24 mouse cellular contexts compared by ENCODE assay signal in genomic region chr11:45155782-45156181, GRCm38 (mm10).
DNase-seq lines count a peak whose midpoint lies in the region; ATAC-seq and TF ChIP-seq lines count a peak whose summit lies in the region.
"Had no signal": no experiment of that assay in that cellular context is flagged by ENCODE, and none has a peak within 500 bp of the region (broad histone marks: within the 10 kb centered on the region; RNA-seq: fewer than 3 reads in every experiment).

No protein-coding gene starts in this region.

- no peak for ATAC-seq in liver, embryonic 12.5 days
- ATAC-seq: forebrain, embryonic 13.5 days; forebrain, embryonic 16.5 days had no signal

- no peaks in the 10 kb centered on the region for H3K79me2 ChIP-seq in liver, adult 2 months (ENCODE audit: control insufficient read depth, insufficient read depth, low read length)

- no peaks in the 10 kb centered on the region for H3K27me3 ChIP-seq in liver, adult 2 months (ENCODE audit: control insufficient read depth, insufficient read depth, low read length)
- H3K27me3 ChIP-seq in liver, embryonic 12.5 days (replicated peaks): no peaks in the 10 kb centered on the region
- H3K27me3 ChIP-seq: forebrain, embryonic 13.5 days; hindbrain, embryonic 12.5 days; hindbrain, embryonic 15.5 days had no signal

- H3K27ac ChIP-seq in liver, adult 2 months (replicated peaks; ENCODE audit: insufficient read depth, low read depth, low read length): no peak overlapping the region
- no peak overlapping the region for H3K27ac ChIP-seq in liver, embryonic 12.5 days
- H3K27ac ChIP-seq: forebrain, embryonic 10.5 days; forebrain, embryonic 13.5 days; heart, adult 2 months; heart, embryonic 10.5 days; hindbrain, embryonic 15.5 days had no signal

- WGBS in liver, adult 2 months: 58% methylated on average over 1 of the region's 1 CpGs
- 37% methylated on average over 1 of the region's 1 CpGs for WGBS in liver, embryonic 12.5 days (ENCODE audit: insufficient replicate concordance)

- no peak for TF ChIP-seq POLR2A in liver, adult 2 months (IDR thresholded peaks at IDR 0.05; ENCODE audit: extremely low read depth, insufficient read depth, low read length)

- H3K4me3 ChIP-seq in liver, adult 2 months (ENCODE audit: insufficient read depth, low read depth, low read length): no peak overlapping the region
- no peak overlapping the region for H3K4me3 ChIP-seq in liver, embryonic 12.5 days
- H3K4me3 ChIP-seq: forebrain, embryonic 10.5 days; forebrain, embryonic 13.5 days; heart, adult 2 months; heart, embryonic 10.5 days; hindbrain, embryonic 12.5 days; hindbrain, embryonic 15.5 days had no signal

- H3K4me2 ChIP-seq in liver, embryonic 12.5 days: no peak overlapping the region
- H3K4me2 ChIP-seq: forebrain, embryonic 13.5 days; hindbrain, embryonic 12.5 days; hindbrain, embryonic 15.5 days had no signal

- H3K4me1 ChIP-seq in liver, adult 2 months (ENCODE audit: control insufficient read depth, insufficient read depth, low read length): no peaks in the 10 kb centered on the region; the same call in 1 of the 2 replicates
- no peaks in the 10 kb centered on the region for H3K4me1 ChIP-seq in liver, embryonic 12.5 days
- H3K4me1 ChIP-seq: forebrain, embryonic 10.5 days; heart, embryonic 10.5 days had no signal

- DNase-seq in liver, adult 2 months (ENCODE audit: extremely low read depth, low read depth, low spot score): peak; percentile 24
- peak; percentile 23 to 32 for DNase-seq in spleen, adult 18-20 months
- DNase-seq in spleen, adult 12 weeks (ENCODE audit: low spot score): no peak
- peak; percentile 8 for DNase-seq in spleen, postnatal 14 days (ENCODE audit: low spot score in 2 of 2)
- DNase-seq in thymus, postnatal 4 days: no peak
- DNase-seq in embryo, embryonic 9.5 days (ENCODE audit: extremely low spot score): no peak
- DNase-seq in layer of hippocampus, adult 9-10 months (ENCODE audit: low spot score): no peak
- DNase-seq: adrenal gland, adult 2 months; adrenal gland, postnatal 14 days; cerebellum, adult 11-12 months; cerebellum, adult 8-10 months; cerebellum, postnatal 10 days; cerebellum, postnatal 36 days; embryo, embryonic 11 days; gastrocnemius, postnatal 10 days; gastrocnemius, postnatal 36 days; heart, adult 2 months had no signal

- no peaks in the 10 kb centered on the region for H3K9me3 ChIP-seq in liver, embryonic 12.5 days (replicated peaks)
- H3K9me3 ChIP-seq: forebrain, embryonic 10.5 days; forebrain, embryonic 13.5 days; heart, embryonic 10.5 days; hindbrain, embryonic 12.5 days; hindbrain, embryonic 15.5 days had no signal

- no peaks in the 10 kb centered on the region for H3K36me3 ChIP-seq in liver, adult 2 months (ENCODE audit: control insufficient read depth, insufficient read depth, low read length)
- no peaks in the 10 kb centered on the region for H3K36me3 ChIP-seq in liver, embryonic 12.5 days
- H3K36me3 ChIP-seq: forebrain, embryonic 10.5 days; heart, embryonic 10.5 days; hindbrain, embryonic 12.5 days; hindbrain, embryonic 15.5 days had no signal

- no peak overlapping the region for H3K9ac ChIP-seq in liver, adult 2 months (ENCODE audit: low read depth, low read length)
- no peak overlapping the region for H3K9ac ChIP-seq in liver, embryonic 12.5 days
- H3K9ac ChIP-seq: forebrain, embryonic 13.5 days; hindbrain, embryonic 12.5 days; hindbrain, embryonic 15.5 days had no signal

- no peak for TF ChIP-seq CTCF in liver, adult 2 months (IDR thresholded peaks at IDR 0.05; ENCODE audit: low read depth, low read length)

Comparison
In these comparisons a context has a peak if more than half of its experiments do, and no peak if none do; other contexts are left out.
1. DNase-seq: peak in liver, adult 2 months (single experiment), spleen, adult 18-20 months (2 of 2) and spleen, postnatal 14 days (2 of 2); none in spleen, adult 12 weeks (single experiment), thymus, postnatal 4 days (single experiment), embryo, embryonic 9.5 days (single experiment) and layer of hippocampus, adult 9-10 months (single experiment).